Mouse (Mus musculus) liver, postnatal 0 days (tissue): ENCODE measurements around the gene Ugt1a8. TPM values are rescaled to one million over a fixed set of nuclear protein-coding genes. Genes with fewer than 3 reads are reported as not detected.

ENCODE experiments used
- ATAC-seq: fragments of 200-750 bp; cut with Nextera tagmentation; 2 replicates; pipeline ENCODE4 v1.8.0; 2017; ENCODE audit warnings: mild to moderate bottlenecking, moderate library complexity
- DNase-seq: peaks from one replicate; pipeline ENCODE4 v3.0.0-alpha.2; 2016
- H3K27ac ChIP-seq: fragments of 300-500 bp; sonication (generic); 2 replicates; pipeline ENCODE4 v1.5.1; 2014; ENCODE audit warnings: antibody characterized with exemption, moderate library complexity, mild to moderate bottlenecking, low read depth
- H3K27me3 ChIP-seq: fragments of 300-500 bp; sonication (generic); 2 replicates; pipeline ENCODE4 v1.6.1; 2014; ENCODE audit warnings: low read length, control low read depth, mixed read lengths; ENCODE audit not compliant: insufficient read depth
- H3K36me3 ChIP-seq: fragments of 300-500 bp; sonication (generic); replicated peaks from 2 replicates; pipeline ENCODE4 v1.6.1; 2014; ENCODE audit warnings: mild to moderate bottlenecking, control low read depth, low read length, moderate library complexity, mixed read lengths; ENCODE audit not compliant: insufficient read depth
- H3K4me1 ChIP-seq: fragments of 300-500 bp; sonication (generic); 2 replicates; pipeline ENCODE4 v1.6.1; 2014; ENCODE audit warnings: antibody characterized with exemption, mild to moderate bottlenecking, control low read depth; ENCODE audit not compliant: insufficient read depth
- H3K4me2 ChIP-seq: fragments of 300-500 bp; sonication (generic); 2 replicates; pipeline ENCODE4 v1.6.1; 2014; ENCODE audit warnings: low read depth, mild to moderate bottlenecking, low read length, moderate library complexity, mixed read lengths
- H3K4me3 ChIP-seq: fragments of 300-500 bp; sonication (generic); 2 replicates; pipeline ENCODE4 v1.5.1; 2014; ENCODE audit warnings: low read depth, low read length
- H3K9ac ChIP-seq: fragments of 300-500 bp; sonication (generic); replicated peaks from 2 replicates; pipeline ENCODE4 v1.6.1; 2014; ENCODE audit warnings: mild to moderate bottlenecking, moderate library complexity
- H3K9me3 ChIP-seq: fragments of 300-500 bp; sonication (generic); 2 replicates; pipeline ENCODE4 v1.6.1; 2016; ENCODE audit warnings: mild to moderate bottlenecking, control low read depth, low read length, mixed read lengths
- CTCF ChIP-seq: sonication (generic); IDR thresholded peaks from 2 replicates; pipeline ENCODE4 v1.5.1; 2016; ENCODE audit warnings: antibody characterized with exemption, low read depth
- EP300 ChIP-seq: IDR thresholded peaks from 2 replicates; pipeline ENCODE4 v1.6.1; 2016; ENCODE audit warnings: antibody characterized with exemption, low read depth, mild to moderate bottlenecking
- WGBS: fragments of 180-500 bp; shearing (Covaris S2); extraction: QIAGEN DNeasy Blood & Tissue Kit; methylation state at CpG from one replicate; pipeline ENCODE4 v1.1.7; 2014; ENCODE audit not compliant: insufficient replicate concordance; 5-methylcytosine and 5-hydroxymethylcytosine counted together
- polyA plus RNA-seq: library from polyadenylated mRNA; unstranded; fragments of >200 nt; fragmentation: Nextera tagmentation; extraction: Ambion mirVana; gene quantifications from 2 replicates; pipeline ENCODE4 v1.2.1, GENCODE M21; 2015

Ugt1a8 gene
- polyA plus RNA-seq, 1 experiment from 2014 or later, result not detected

DNA sequence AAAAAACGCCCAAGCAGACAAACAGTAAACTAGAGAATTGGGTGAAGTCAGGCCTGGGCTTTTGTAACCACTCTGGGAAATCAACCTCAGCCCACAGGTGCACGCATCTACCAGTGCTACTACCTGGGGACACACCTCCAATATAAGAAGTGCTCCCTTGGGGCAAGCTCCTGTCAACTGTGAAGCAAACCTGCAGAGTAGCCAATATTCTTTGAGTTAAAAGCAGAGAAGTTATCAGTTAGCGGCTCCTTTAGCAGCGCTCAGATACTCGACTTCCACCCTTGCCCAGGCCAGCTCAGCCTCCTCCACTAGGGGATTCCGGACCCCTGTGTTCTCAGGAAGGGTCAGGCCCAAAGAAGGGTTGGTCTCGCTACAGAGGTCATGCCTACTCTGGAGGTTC lies 174.1 kb downstream of the Ugt1a8 start:
- DNase-seq, result no peak
- H3K36me3 ChIP-seq, result peaks cover 57% of the 10 kb centered on the region
- no peak for ATAC-seq
- H3K4me1 ChIP-seq, result peaks cover 54% of the 10 kb centered on the region
- no peak overlapping the region for H3K4me3 ChIP-seq
- WGBS, result 82% methylated on average over 7 of the region's 7 CpGs
- H3K9ac ChIP-seq, result no peak overlapping the region
- H3K27ac ChIP-seq, result no peak overlapping the region
- H3K9me3 ChIP-seq, result no peaks in the 10 kb centered on the region
- H3K4me2 ChIP-seq, result no peak overlapping the region
- H3K27me3 ChIP-seq, result no peaks in the 10 kb centered on the region
- TF ChIP-seq CTCF (no peak), EP300 (no peak)

DNA sequence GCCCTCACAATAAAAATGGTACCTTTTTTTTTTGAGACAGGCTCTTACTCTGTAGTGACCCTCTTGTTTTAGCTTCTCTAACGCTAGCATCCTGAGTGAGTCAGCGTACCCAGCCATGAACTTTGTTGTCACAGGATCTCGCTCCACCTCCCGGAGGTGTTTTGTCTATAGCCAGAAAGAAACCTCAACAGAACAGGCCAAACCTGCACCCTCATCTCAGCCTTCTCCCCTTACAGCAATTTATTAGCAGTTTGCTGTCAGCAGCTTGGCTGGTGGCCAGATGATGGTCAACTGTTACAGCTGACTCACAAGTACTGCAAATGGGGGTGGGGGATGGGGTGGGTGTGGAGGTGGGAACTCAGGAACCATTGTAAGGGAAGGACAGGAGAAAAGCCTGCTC lies 174.6 kb downstream of the Ugt1a8 start:
- Histone ChIP-seq H3K4me1 (peaks cover 48% of the 10 kb centered on the region), H3K4me3 (no peak overlapping the region), H3K27ac (no peak overlapping the region), H3K36me3 (peaks cover 62% of the 10 kb centered on the region), H3K9me3 (no peaks in the 10 kb centered on the region), H3K9ac (no peak overlapping the region), H3K27me3 (no peaks in the 10 kb centered on the region), H3K4me2 (no peak overlapping the region)
- DNase-seq (peak; percentile 84), ATAC-seq (no peak)
- 76% methylated on average over 4 of the region's 4 CpGs for WGBS
- no peak for TF ChIP-seq EP300
- no peak for TF ChIP-seq CTCF

DNA sequence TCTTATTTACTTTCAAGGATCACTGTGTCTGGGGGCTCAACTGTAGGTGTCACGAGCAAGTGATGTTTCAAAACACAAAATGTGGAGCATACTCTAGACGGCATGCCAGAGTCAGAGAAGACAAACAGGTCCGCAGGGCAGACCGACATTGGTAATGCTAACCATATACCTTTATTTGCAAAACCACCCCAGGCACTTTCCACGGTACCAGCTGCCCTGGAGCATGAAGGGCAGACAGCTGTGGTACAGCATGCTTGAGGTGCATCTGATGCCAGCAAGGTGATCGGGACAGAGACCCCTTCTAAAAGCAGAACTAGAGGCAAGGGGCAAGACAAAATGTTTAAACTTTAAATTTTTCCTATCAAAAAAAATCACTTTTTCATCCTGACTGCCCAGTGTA lies 175.3 kb downstream of the Ugt1a8 start:
- no peak for TF ChIP-seq CTCF
- TF ChIP-seq EP300, result no peak

DNA sequence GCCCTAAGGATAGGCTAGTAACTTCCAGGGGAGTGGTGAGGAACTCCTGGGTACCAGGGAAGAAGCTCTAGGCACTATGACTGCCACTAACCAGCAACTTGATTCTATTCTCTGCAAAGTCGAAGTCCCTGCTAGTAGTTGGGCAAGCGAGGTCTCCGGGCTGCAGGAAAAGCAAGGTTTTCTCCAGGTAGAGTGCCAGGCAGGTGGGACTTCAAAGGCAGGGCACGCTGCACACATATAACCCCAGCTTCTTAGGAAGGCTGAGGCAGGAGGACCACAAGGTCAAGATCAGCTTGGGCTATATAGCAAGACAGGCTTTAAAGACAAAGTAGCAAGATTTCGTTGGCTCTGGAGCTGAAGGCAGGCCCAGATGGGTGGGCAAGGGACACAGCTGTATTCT lies 176.2 kb downstream of the Ugt1a8 start:
- Histone ChIP-seq H3K27me3 (no peaks in the 10 kb centered on the region), H3K4me1 (peaks cover 45% of the 10 kb centered on the region), H3K9ac (no peak overlapping the region), H3K4me2 (no peak overlapping the region), H3K9me3 (no peaks in the 10 kb centered on the region), H3K36me3 (peaks cover 77% of the 10 kb centered on the region), H3K27ac (no peak overlapping the region), H3K4me3 (no peak overlapping the region)
- 83% methylated on average over 5 of the region's 5 CpGs for WGBS
- DNase-seq (no peak), ATAC-seq (no peak)
- TF ChIP-seq CTCF (no peak), EP300 (no peak)

More for the DNA sequence above, 175.3 kb downstream of the Ugt1a8 start:
- WGBS, result 64% methylated on average over 6 of the region's 6 CpGs
- no peak for DNase-seq
- Histone ChIP-seq H3K9ac (no peak overlapping the region), H3K27me3 (no peaks in the 10 kb centered on the region), H3K4me2 (no peak overlapping the region), H3K27ac (no peak overlapping the region), H3K9me3 (no peaks in the 10 kb centered on the region), H3K4me3 (no peak overlapping the region), H3K4me1 (peaks cover 47% of the 10 kb centered on the region), H3K36me3 (peaks cover 69% of the 10 kb centered on the region)
- no peak for ATAC-seq

DNA sequence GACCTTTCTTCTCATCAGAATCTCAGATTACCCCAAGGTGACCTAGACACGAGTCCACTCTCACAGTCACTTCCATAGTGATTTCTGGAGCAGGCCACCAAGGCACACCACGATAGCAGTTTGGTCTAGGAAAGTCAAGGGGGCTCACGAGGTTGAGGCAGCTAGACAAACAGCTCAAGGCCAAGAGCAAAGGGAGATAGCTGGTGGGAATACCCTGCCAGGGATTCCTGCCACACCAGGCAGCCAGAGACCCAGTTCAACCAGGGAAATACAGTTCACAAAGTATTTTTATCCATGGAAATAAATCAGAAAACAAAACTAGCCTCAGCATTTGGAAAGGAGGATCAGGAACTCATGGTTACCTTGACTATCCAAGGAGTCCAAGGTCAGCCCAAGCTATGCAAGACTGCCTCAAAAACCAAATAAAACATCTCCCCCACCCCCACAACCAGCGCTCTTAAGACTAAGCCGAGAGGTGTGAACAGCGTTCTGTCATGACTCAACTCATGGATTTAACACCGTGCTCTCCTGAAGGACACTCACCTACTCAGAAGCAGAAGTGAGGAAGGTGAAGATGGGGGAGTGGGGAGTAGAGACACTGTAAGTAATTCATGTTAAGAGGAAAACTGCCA lies 176.7 kb downstream of the Ugt1a8 start:
- no peak for TF ChIP-seq CTCF
- TF ChIP-seq EP300, result no peak
- ATAC-seq (no peak), DNase-seq (no peak)
- no peaks in the 10 kb centered on the region for H3K9me3 ChIP-seq
- no peak overlapping the region for H3K4me2 ChIP-seq
- peaks cover 39% of the 10 kb centered on the region for H3K4me1 ChIP-seq
- H3K27me3 ChIP-seq, result no peaks in the 10 kb centered on the region
- 82% methylated on average over 7 of the region's 7 CpGs for WGBS
- no peak overlapping the region for H3K9ac ChIP-seq
- peaks cover 83% of the 10 kb centered on the region for H3K36me3 ChIP-seq
- H3K27ac ChIP-seq, result no peak overlapping the region
- no peak overlapping the region for H3K4me3 ChIP-seq

DNA sequence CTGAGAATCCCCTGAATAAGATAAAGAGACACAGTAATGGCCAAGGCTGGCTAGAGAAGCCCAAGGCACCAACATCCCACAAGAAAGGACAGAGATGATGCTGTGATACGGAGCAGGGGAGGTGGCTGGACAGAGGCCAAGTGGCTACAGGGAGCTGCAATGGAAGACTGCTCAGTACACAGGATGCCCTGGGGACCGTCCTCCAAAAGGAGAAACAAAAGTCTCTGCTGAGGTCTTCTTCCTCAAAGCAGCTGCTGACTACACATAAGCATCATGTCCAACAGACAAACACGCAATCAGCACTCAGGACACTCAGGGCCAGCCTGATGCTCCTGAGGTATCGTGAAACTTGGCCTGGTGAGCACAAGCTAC lies 177.2 kb downstream of the Ugt1a8 start:
- DNase-seq, result no peak
- no peak overlapping the region for H3K4me2 ChIP-seq
- H3K36me3 ChIP-seq, result peaks cover 88% of the 10 kb centered on the region
- H3K9ac ChIP-seq, result no peak overlapping the region
- H3K27ac ChIP-seq, result no peak overlapping the region
- H3K4me1 ChIP-seq, result peaks cover 39% of the 10 kb centered on the region
- no peak for ATAC-seq
- TF ChIP-seq CTCF (no peak), EP300 (no peak)
- H3K9me3 ChIP-seq, result no peaks in the 10 kb centered on the region
- H3K4me3 ChIP-seq, result no peak overlapping the region
- no peaks in the 10 kb centered on the region for H3K27me3 ChIP-seq
- 72% methylated on average over 4 of the region's 4 CpGs for whole genome bisulfite sequencing
